Mouse (Mus musculus): ENCODE measurements around the gene Rab44. TPM values are rescaled to one million over a fixed set of nuclear protein-coding genes. Genes with fewer than 3 reads are reported as not detected.
A peak's percentile ranks its signal among the peaks of the same experiment; 100 is the strongest.

The Rab44 gene
- polyA plus RNA-seq, 1 experiment from 2014 or later, result 3.4 TPM

DNA sequence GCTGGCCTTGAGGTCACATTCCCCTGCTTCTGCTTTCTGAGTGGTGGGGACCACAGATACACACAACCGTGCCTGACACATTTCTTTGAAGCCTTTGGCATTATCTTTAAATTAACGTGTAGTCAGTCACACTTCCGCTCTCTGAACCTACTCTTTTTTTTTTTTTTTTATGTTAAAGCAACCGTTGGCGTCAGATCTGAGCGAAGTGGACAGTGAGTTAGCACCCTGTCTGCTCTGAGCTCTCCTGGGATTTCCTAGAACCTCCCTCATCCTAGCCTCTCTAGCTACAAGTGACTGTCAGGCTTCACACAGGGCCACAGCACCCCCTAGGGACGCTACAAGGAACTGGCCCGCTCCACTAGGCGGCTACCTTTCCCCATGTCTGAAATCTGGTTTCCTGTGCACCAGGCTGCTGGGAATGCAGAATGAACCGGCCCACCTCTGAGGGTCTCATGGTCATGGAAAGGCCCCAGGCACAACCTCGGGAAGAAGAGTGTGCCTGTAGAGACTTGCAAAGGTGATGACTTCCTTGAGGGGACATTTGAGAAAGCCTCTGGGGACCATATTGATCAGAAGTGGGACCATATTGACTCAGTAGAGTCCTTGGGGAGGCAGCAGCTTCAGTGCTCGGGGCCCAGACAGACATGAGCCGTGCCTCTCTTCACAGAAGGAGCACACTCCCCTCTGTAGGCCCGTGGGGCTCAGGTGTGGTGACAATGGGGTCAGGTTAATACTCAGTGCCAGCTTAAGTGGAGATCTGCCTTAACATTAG, 57.2 kb downstream of the Rab44 start:
- H3K27ac ChIP-seq (replicated peaks), result no peak overlapping the region
- H3K27me3 ChIP-seq, result no peaks in the 10 kb centered on the region
- H3K36me3 ChIP-seq, result no peaks in the 10 kb centered on the region
- H3K4me3 ChIP-seq (replicated peaks), result no peak overlapping the region
- ATAC-seq (ENCODE audit: insufficient number of reproducible peaks, low FRiP score, low TSS enrichment, low read depth), result no peak
- no peaks in the 10 kb centered on the region for H3K9me3 ChIP-seq (replicated peaks)
- H3K9ac ChIP-seq, result no peak overlapping the region
- H3K4me2 ChIP-seq (replicated peaks), result no peak overlapping the region
- peaks cover 36% of the 10 kb centered on the region for H3K4me1 ChIP-seq
- 23% methylated on average over 14 of the region's 14 CpGs for WGBS

DNA sequence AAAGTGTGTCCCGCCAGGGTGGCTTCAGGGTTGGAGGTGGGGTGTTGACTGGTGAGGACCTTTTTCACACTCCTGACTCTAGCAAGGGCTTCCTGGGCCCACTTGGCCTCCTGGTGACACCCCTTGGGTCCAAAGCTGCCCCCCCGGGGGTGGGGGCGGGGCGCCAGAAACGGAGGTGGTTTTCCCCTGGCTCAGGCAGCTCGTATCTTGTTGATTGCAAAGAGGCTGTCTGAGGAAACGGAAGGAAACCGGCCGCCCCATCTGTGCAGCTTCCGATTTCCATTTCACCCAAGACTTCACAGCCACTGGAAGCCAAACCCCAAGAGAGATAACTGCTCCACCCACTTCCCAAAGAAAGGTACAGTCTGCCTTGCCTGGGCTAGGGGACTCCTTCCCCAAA, 58.1 kb downstream of the Rab44 start:
- Histone ChIP-seq H3K4me2 (replicated peaks) (no peak overlapping the region), H3K36me3 (no peaks in the 10 kb centered on the region), H3K9me3 (replicated peaks) (no peaks in the 10 kb centered on the region), H3K27me3 (no peaks in the 10 kb centered on the region), H3K4me3 (replicated peaks) (no peak overlapping the region), H3K9ac (no peak overlapping the region), H3K4me1 (peaks cover 38% of the 10 kb centered on the region), H3K27ac (replicated peaks) (no peak overlapping the region)
- WGBS, result 55% methylated on average over 10 of the region's 10 CpGs
- no peak for ATAC-seq (ENCODE audit: insufficient number of reproducible peaks, low FRiP score, low TSS enrichment, low read depth)

DNA sequence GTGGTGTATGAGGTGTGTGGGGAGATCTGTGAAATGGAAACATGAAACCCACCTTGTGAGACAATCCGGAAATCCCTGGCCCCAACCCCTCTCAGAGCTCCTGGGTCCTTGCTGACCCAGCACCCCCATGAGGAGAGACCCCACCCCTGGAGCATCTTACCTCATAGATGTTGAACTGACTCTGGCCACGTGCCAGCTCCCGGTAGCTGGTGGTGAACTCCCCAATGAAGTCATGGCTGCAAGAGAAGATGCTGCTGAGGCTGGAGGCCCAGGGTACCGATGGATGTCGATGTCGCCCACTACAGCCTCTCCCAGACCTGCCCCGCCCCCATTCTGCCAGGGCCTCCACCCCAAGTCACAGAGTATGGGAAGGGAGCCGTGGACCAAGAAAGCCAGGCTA, 59.2 kb downstream of the Rab44 start:
- Histone ChIP-seq H3K4me2 (replicated peaks) (no peak overlapping the region), H3K4me1 (peaks cover 27% of the 10 kb centered on the region), H3K27ac (replicated peaks) (no peak overlapping the region), H3K27me3 (no peaks in the 10 kb centered on the region), H3K4me3 (replicated peaks) (no peak overlapping the region), H3K9me3 (replicated peaks) (no peaks in the 10 kb centered on the region), H3K9ac (no peak overlapping the region), H3K36me3 (no peaks in the 10 kb centered on the region)
- ATAC-seq (ENCODE audit: insufficient number of reproducible peaks, low FRiP score, low TSS enrichment, low read depth), result no peak
- 63% methylated on average over 8 of the region's 8 CpGs for WGBS

DNA sequence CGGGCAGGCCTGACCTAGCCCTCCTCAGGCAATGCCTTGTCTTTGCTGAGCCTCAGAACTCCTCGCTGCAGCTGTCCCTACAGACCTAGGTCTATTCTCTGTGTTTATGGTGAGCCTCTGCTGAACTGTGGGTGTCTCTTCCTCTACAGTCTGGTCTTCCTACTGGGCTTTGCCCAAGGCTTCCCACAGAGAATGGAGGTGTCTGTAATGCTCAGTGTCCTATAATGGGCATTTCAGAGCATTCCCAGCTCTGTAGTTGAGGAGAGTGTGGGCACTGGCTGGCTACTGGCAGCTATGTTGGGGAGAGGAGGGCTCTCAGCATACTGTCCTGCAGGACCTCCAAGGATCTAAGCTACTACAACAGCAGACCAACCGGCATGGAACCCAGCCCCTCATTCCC, 61.7 kb downstream of the Rab44 start:
- ATAC-seq (ENCODE audit: insufficient number of reproducible peaks, low FRiP score, low TSS enrichment, low read depth), result no peak
- H3K9ac ChIP-seq, result no peak overlapping the region
- H3K9me3 ChIP-seq (replicated peaks), result no peaks in the 10 kb centered on the region
- H3K4me1 ChIP-seq, result peaks cover 27% of the 10 kb centered on the region
- H3K36me3 ChIP-seq, result no peaks in the 10 kb centered on the region
- H3K27me3 ChIP-seq, result no peaks in the 10 kb centered on the region
- H3K4me3 ChIP-seq (replicated peaks), result no peak overlapping the region
- WGBS, result 57% methylated on average over 3 of the region's 3 CpGs
- no peak overlapping the region for H3K27ac ChIP-seq (replicated peaks)
- no peak overlapping the region for H3K4me2 ChIP-seq (replicated peaks)

- Histone ChIP-seq H3K9me3 (replicated peaks) (no peaks in the 10 kb centered on the region), H3K4me3 (replicated peaks) (no peak overlapping the region), H3K27me3 (no peaks in the 10 kb centered on the region), H3K36me3 (no peaks in the 10 kb centered on the region), H3K4me1 (peaks cover 24% of the 10 kb centered on the region), H3K4me2 (replicated peaks) (no peak overlapping the region), H3K27ac (replicated peaks) (no peak overlapping the region), H3K9ac (no peak overlapping the region)
- WGBS, result 14% methylated on average over 9 of the region's 9 CpGs
- peak; percentile 66 for ATAC-seq (ENCODE audit: insufficient number of reproducible peaks, low FRiP score, low TSS enrichment, low read depth)
Observed at GRCm38 (mm10) chr17:29176391-29177267, 62.7 kb downstream of the Rab44 start.

GRCm38 (mm10) chr17:29178503-29179059, 64.6 kb downstream of the Rab44 start:
- Histone ChIP-seq H3K4me1 (peaks cover 32% of the 10 kb centered on the region), H3K36me3 (no peaks in the 10 kb centered on the region), H3K4me2 (replicated peaks) (no peak overlapping the region), H3K4me3 (replicated peaks) (no peak overlapping the region), H3K9me3 (replicated peaks) (no peaks in the 10 kb centered on the region), H3K9ac (no peak overlapping the region), H3K27me3 (no peaks in the 10 kb centered on the region), H3K27ac (replicated peaks) (no peak overlapping the region)
- ATAC-seq (ENCODE audit: insufficient number of reproducible peaks, low FRiP score, low TSS enrichment, low read depth), result no peak
- 66% methylated on average over 9 of the region's 9 CpGs for WGBS

- H3K4me2 ChIP-seq (replicated peaks), result no peak overlapping the region
- no peak for ATAC-seq (ENCODE audit: insufficient number of reproducible peaks, low FRiP score, low TSS enrichment, low read depth)
- no peak overlapping the region for H3K4me3 ChIP-seq (replicated peaks)
- WGBS, result 90% methylated on average over 6 of the region's 6 CpGs
- H3K4me1 ChIP-seq, result peaks cover 32% of the 10 kb centered on the region
- H3K27me3 ChIP-seq, result no peaks in the 10 kb centered on the region
- no peak overlapping the region for H3K27ac ChIP-seq (replicated peaks)
- no peaks in the 10 kb centered on the region for H3K36me3 ChIP-seq
- no peak overlapping the region for H3K9ac ChIP-seq
- no peaks in the 10 kb centered on the region for H3K9me3 ChIP-seq (replicated peaks)
Observed at GRCm38 (mm10) chr17:29179917-29180316, 66.0 kb downstream of the Rab44 start.

GRCm38 (mm10) chr17:29180406-29181127, 66.6 kb downstream of the Rab44 start:
- no peak for ATAC-seq (ENCODE audit: insufficient number of reproducible peaks, low FRiP score, low TSS enrichment, low read depth)
- H3K27ac ChIP-seq (replicated peaks), result no peak overlapping the region
- H3K4me3 ChIP-seq (replicated peaks), result no peak overlapping the region
- peaks cover 37% of the 10 kb centered on the region for H3K4me1 ChIP-seq
- WGBS, result 61% methylated on average over 4 of the region's 4 CpGs
- no peaks in the 10 kb centered on the region for H3K9me3 ChIP-seq (replicated peaks)
- H3K9ac ChIP-seq, result no peak overlapping the region
- H3K36me3 ChIP-seq, result no peaks in the 10 kb centered on the region
- H3K4me2 ChIP-seq (replicated peaks), result no peak overlapping the region
- H3K27me3 ChIP-seq, result no peaks in the 10 kb centered on the region

DNA sequence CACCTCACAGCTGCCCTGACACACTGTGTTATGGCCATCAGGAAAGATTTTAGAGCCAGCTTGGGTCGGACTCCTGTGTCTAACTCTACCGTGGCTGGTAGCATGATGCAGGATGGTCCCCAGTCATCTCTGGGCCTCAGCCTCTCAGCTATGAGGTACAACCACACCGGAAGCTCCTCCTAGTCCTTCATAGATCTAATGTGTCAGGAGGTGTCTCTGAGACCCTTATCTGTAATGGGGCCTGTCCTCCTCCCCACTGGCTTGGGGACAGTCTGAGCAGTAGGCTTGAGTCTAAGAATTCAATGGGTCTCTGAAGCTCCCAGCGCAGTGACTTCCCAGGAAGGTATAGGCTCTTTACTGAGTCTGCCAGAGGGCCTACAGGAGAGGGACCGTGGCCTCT, 67.8 kb downstream of the Rab44 start:
- Histone ChIP-seq H3K36me3 (no peaks in the 10 kb centered on the region), H3K9ac (no peak overlapping the region), H3K27me3 (no peaks in the 10 kb centered on the region), H3K4me1 (peaks cover 29% of the 10 kb centered on the region), H3K27ac (replicated peaks) (no peak overlapping the region), H3K4me3 (replicated peaks) (no peak overlapping the region), H3K9me3 (replicated peaks) (no peaks in the 10 kb centered on the region), H3K4me2 (replicated peaks) (no peak overlapping the region)
- ATAC-seq (ENCODE audit: insufficient number of reproducible peaks, low FRiP score, low TSS enrichment, low read depth), result no peak
- WGBS, result 79% methylated on average over 5 of the region's 5 CpGs

GRCm38 (mm10) chr17:29183162-29183561, 69.2 kb downstream of the Rab44 start:
- ATAC-seq (ENCODE audit: insufficient number of reproducible peaks, low FRiP score, low TSS enrichment, low read depth), result no peak
- H3K4me2 ChIP-seq (replicated peaks), result no peak overlapping the region
- H3K9ac ChIP-seq, result no peak overlapping the region
- H3K36me3 ChIP-seq, result no peaks in the 10 kb centered on the region
- no peak overlapping the region for H3K27ac ChIP-seq (replicated peaks)
- H3K27me3 ChIP-seq, result no peaks in the 10 kb centered on the region
- peaks cover 35% of the 10 kb centered on the region for H3K4me1 ChIP-seq
- no peaks in the 10 kb centered on the region for H3K9me3 ChIP-seq (replicated peaks)
- no peak overlapping the region for H3K4me3 ChIP-seq (replicated peaks)
- WGBS, result 51% methylated on average over 11 of the region's 11 CpGs

Measured in embryonic facial prominence, embryonic 15.5 days (tissue).